Mouse (Mus musculus) leukemia stem cell, adult 10-12 weeks (primary cell): ENCODE results near the gene Csf3. TPM values are rescaled to one million over a fixed set of nuclear protein-coding genes. Genes with fewer than 3 reads are reported as not detected.

Experiments used
- polyA plus RNA-seq: library from polyadenylated mRNA; stranded (reverse); fragments of >175 nt; gene quantifications from 2 replicates; pipeline ENCODE4 v1.2.3, GENCODE M21; 2012; ENCODE audit warnings: low replicate concordance

Gene Csf3
- polyA plus RNA-seq = 0.41 TPM in 1 of 2 replicates, not detected in the other

GRCm38 (mm10) chr11:98701213-98701670 lies at the start of gene Csf3:
Gene Csf3 (plus strand): TSS chr11:98701263.

GRCm38 (mm10) chr11:98664091-98664490 lies 37.0 kb upstream of the Csf3 start, which contains the start of gene Gsdma:
Gene Gsdma (plus strand): TSS chr11:98664351.

GRCm38 (mm10) chr11:98681786-98682745 lies 19.0 kb upstream of the Csf3 start, which contains the start of gene Psmd3:
Gene Psmd3 (plus strand): TSS chr11:98682554.

DNA sequence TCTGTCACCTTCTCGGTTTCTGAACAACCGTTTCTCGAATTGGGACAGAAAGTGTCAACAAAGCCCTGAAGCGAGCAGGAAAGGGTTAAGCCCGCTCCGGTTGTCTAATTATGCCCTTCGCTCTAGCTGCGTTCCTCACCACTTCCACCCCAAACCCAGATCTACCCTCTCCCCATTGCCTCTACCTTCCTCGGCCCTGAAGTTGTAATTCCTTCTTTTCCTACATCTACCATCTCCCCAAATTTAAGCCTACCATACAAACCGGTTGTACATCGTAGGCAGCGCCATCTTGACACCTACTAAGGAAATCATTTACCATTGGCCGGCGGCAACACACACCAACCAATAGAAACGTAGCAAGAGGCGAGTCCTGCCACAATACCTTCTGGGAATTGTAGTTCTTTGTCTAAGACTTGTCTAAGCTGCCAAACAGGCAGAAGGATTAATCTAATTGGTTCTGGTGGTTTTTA lies 28.1 kb downstream of the Csf3 start, which contains the start of gene Med24:
TSS of gene Med24 (minus strand) at position 317 of the 470 bp plus-strand sequence.

GRCm38 (mm10) chr11:98740393-98741050 lies 39.5 kb downstream of the Csf3 start, which contains the start of gene Thra:
Gene Thra (plus strand): TSS chr11:98740638.

Other genes with a start within 250 kb of the Csf3 start
- 8.4 and 9.6 TPM in 2 replicates for gene Ikzf3, start 155.2 kb upstream of the Csf3 start, polyA plus RNA-seq
- 0.98 and 1.0 TPM in 2 replicates for gene Zpbp2, start 150.2 kb upstream of the Csf3 start, polyA plus RNA-seq
- gene Ormdl3, start 113.9 kb upstream of the Csf3 start, polyA plus RNA-seq = 60.4 and 108 TPM in 2 replicates
- not detected in 2 replicates for gene Lrrc3c, start 103.0 kb upstream of the Csf3 start, polyA plus RNA-seq
- gene Gm12355, start 75.6 kb upstream of the Csf3 start, polyA plus RNA-seq = not detected in 2 replicates
- not detected in 2 replicates for gene Gsdma3, start 74.9 kb upstream of the Csf3 start, polyA plus RNA-seq
- not detected in 2 replicates for gene Gsdma2, start 54.5 kb upstream of the Csf3 start, polyA plus RNA-seq
- gene Gsdma, start 36.9 kb upstream of the Csf3 start, polyA plus RNA-seq = 0.67 TPM in 1 of 2 replicates, not detected in the other
- 193 and 224 TPM in 2 replicates for gene Psmd3, start 18.7 kb upstream of the Csf3 start, polyA plus RNA-seq
- 111 and 145 TPM in 2 replicates for gene Med24, start 28.2 kb downstream of the Csf3 start, polyA plus RNA-seq
- gene Thra, start 39.4 kb downstream of the Csf3 start, polyA plus RNA-seq = 41.6 and 45.3 TPM in 2 replicates
- 1.6 and 4.8 TPM in 2 replicates for gene Nr1d1, start 74.1 kb downstream of the Csf3 start, polyA plus RNA-seq
- gene Msl1, start 94.3 kb downstream of the Csf3 start, polyA plus RNA-seq = 68.7 and 118 TPM in 2 replicates
- gene Casc3, start 103.6 kb downstream of the Csf3 start, polyA plus RNA-seq = 33.5 and 39.4 TPM in 2 replicates
- 0.37 and 0.64 TPM in 2 replicates for gene Rapgefl1, start 135.5 kb downstream of the Csf3 start, polyA plus RNA-seq
- gene Wipf2, start 162.4 kb downstream of the Csf3 start, polyA plus RNA-seq = 35.8 and 37.7 TPM in 2 replicates
- gene Cdc6, start 206.5 kb downstream of the Csf3 start, polyA plus RNA-seq = 1.6 and 3.5 TPM in 2 replicates
- 33.5 and 53.2 TPM in 2 replicates for gene Rara, start 226.6 kb downstream of the Csf3 start, polyA plus RNA-seq